Mouse (Mus musculus) left cerebral cortex, postnatal 4 days (tissue): Measurements from ENCODE around the gene Mrpl43. TPM values are rescaled to one million over a fixed set of nuclear protein-coding genes. Genes with fewer than 3 reads are reported as not detected.

Source experiments
- DNase-seq: peaks from one replicate; pipeline ENCODE4 v3.0.0-alpha.2; 2022
- intact Hi-C: fragments of 180-260 bp; cut with DNase I; formaldehyde crosslinking; loops from one replicate; pipeline ENCODE4 v1.15.1; 2025
- total RNA-seq, 2 experiments: library from RNA; stranded (reverse); gene quantifications; 2 replicates each; pipeline ENCODE4 v1.2.3; 2021

Gene Mrpl43
- total RNA-seq, 2 experiments from 2014 or later: 41.3 to 41.6 TPM

GRCm38 (mm10) chr19:45030111-45030510 lies 23.9 kb upstream of the Mrpl43 start:
- intact Hi-C loops: no loop called here
- peak; percentile 74 for DNase-seq

- intact Hi-C loops: no loop called here
- DNase-seq: no peak
These were observed 23.3 kb upstream of the Mrpl43 start for GRCm38 (mm10) chr19:45029571-45029970.

DNA sequence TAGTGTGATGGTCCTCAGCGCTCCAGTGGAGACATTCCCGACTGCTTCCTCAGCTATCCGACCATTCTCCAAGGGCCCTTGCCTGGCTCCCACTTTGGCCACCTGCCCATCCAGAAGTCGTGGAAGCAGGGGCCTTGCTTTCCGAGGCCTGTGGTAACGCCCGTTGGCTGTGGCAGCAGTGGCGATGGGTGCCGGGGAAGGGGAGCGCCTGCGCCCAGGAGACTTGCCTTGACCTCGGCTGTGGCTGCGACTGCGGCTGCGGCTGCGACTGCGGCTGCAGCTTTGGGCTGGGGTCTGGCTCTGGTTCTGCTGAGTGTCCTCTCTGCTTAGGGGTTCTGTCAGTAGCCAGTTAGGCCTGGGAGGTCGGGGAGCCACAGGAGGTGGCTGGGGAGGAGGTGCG lies 22.5 kb upstream of the Mrpl43 start:
- intact Hi-C loops: no loop called here
- no peak for DNase-seq

- no peak for DNase-seq
- intact Hi-C loops: no loop called here
These were observed 21.6 kb upstream of the Mrpl43 start for GRCm38 (mm10) chr19:45027848-45028247.

DNA sequence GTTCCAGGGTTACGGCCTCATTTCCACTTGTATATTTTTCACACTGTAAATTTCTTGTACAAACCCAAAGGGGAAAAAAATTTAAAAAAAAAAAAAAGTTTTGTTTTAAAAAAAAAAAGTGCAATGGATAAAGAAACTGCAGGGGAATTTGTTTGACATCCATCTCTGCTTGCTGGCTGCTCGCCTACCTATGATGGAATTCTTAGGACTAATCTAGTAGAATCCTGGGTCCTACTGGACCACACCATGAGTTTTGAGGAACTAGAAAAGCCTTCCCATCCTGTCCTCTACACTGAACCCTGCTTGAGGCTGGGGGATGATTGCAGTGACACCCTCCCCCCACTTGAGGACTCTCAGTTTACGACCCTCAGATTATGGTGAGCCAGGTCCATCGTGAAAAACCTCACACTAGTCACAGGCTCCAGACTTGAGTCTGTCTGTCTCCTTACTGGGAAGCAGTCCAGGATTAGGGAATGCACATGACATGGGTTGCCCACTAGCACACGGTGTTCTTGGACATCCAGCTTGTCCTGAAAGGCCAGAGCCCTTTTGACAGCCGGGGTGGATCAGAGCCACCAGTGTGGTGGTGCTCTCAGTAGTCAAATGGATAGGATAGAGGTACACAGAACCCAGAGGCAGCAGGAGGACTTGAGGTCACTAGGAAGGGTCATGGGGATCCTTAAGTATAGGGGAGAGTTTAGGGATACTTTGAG lies 20.9 kb upstream of the Mrpl43 start:
- intact Hi-C loops: no loop called here
- no peak for DNase-seq

- DNase-seq: no peak
- intact Hi-C loops: no loop called here
These were observed 19.8 kb upstream of the Mrpl43 start for GRCm38 (mm10) chr19:45025937-45026568.

DNA sequence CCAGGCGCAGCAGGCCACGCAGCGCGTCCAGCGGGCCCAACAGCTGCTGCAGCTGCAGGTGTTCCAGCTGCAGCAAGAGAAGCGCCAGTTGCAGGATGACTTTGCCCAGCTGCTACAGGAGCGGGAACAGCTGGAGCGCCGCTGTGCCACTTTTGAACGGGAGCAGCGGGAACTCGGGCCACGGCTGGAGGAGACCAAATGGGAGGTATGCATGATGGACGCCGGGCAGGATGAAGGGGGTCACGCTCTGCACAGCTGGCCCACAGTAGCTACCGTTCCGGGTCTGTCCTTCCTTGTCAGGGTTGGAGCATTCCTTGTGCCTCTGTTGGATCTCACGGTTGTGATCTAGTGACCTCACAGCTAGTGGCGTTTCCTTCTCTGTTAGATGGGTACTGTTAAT lies 18.5 kb upstream of the Mrpl43 start:
- intact Hi-C loops: no loop called here

DNA sequence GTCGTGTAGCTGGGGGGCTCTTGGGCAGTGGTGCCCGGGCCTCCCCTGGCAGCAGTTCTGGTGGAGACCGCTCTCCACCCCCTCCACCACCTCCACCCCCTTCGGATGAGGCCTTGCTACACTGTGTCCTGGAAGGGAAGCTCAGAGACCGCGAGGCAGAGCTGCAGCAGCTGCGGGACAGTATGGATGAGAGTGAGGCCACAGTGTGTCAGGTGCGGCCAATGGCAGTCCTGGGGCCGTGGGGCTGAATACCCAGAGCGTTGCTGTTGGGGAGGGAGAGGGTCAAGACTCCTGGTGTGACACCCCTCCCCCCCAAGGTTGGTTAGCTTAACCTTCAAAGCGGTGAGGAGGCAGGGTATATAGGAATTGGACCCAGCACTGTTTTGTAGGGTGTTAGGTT lies 17.8 kb upstream of the Mrpl43 start:
- no peak for DNase-seq
- intact Hi-C loops: no loop called here

More for the DNA sequence above, 18.5 kb upstream of the Mrpl43 start:
- DNase-seq: no peak

GRCm38 (mm10) chr19:45021362-45021761 lies 15.1 kb upstream of the Mrpl43 start:
- intact Hi-C loops: no loop called here

GRCm38 (mm10) chr19:45020348-45020747 lies 14.1 kb upstream of the Mrpl43 start:
- DNase-seq: no peak
- intact Hi-C loops: no loop called here

More at GRCm38 (mm10) chr19:45021362-45021761, 15.1 kb upstream of the Mrpl43 start:
- DNase-seq: no peak

- intact Hi-C loops: loop anchor here (2.0 kb wide), 1 partner anchor 30 kb away; the partner anchor contains the start of gene Sema4g
- no peak for DNase-seq
These were observed 12.1 kb upstream of the Mrpl43 start for GRCm38 (mm10) chr19:45018351-45018831.

DNA sequence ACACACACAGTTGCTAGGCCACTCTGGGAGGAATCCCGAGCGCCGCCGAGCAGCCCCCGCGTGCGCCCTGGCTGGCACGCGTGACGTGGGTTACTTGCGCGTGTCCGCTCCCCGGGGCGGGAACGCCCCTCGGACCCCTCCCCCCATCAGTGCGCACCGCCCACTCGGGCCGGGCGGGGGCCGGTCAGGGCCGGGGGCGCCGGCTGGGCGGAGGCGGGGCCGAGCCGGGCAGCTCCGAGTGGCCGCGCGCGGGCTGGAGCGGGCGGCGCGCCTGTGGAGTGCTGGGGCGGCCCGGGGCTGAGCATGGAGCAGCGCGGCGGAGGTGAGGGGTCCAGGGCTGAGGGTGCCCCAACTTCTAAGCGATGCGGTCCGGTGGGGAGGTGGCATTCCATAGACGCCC lies 11.7 kb upstream of the Mrpl43 start:
- DNase-seq: peak; percentile 92
- intact Hi-C loops: loop anchor here (1.0 to 2.0 kb wide), 2 partner anchors 13 to 29 kb away; partner anchors contain the start of gene Sema4g

DNA sequence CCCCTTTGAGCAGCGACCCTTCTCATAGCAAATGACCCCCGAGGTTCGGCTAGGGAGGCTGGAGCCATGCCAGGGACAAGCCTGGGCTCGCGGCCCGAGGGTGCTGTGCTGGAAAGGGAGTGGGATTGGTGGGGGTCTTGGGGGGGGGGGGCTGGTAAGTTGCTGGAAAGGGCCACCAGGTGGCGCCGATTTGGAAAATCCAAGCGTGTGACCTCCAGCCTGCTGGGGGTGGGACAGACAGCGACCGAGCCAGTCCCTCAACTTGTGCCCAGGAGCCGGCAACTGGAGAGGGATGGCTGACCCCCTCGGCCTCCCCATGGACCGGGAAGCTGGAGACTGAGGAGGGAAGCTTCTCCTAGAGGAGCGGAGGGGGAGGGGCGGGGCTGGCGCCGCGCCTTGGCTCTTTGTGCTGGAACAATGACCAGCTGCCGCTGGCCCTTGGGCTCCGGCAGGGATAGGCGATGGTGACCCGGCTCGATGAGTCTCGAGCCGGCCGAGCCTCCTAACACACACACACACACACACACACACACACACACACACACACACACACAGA lies 11.1 kb upstream of the Mrpl43 start:
- intact Hi-C loops: loop anchor here (1.0 kb wide), 1 partner anchor 14 kb away; no protein-coding TSS in a partner anchor

GRCm38 (mm10) chr19:45016341-45017215 lies 10.3 kb upstream of the Mrpl43 start:
- intact Hi-C loops: loop anchor here (1.0 kb wide), 1 partner anchor 15 kb away; no protein-coding TSS in a partner anchor

More for the DNA sequence above, 11.1 kb upstream of the Mrpl43 start:
- peak; percentile 92 for DNase-seq

DNA sequence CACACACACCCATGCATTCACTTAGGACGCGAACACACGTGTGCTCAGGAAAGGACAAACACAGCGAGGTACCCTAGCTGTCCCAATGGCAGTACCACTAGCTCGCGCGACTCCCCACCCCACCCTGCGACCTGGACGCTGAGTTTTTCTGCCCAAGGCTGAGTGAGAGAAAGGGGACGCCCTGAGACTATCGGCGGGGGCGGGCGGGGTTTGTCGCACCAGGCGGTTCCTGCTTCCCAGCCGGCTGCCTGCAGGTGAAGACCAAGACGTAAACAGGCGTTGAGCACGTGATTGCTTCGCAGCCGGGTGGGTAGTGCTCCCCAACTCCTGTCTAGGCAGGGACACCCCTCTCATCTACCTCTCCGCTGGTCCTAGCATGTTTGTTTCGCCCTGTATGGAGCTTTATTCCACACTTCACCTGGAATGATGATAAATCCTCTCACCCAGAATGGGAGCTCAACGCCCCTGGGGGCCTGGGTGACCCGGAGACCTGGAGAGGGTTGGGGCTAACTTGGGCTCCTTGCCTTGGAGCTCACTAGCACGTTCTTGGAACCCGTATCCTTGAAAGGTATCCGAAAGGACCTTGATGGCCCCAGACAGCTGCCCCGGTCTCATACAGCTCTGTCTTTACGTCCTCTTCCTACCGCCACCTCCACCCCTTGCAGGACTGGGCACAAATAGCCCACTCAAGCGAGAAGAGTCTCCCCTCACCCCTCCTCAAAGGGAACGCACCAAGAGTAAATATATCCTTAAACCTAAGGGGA lies 9.5 kb upstream of the Mrpl43 start:
- peak; percentile 41 for DNase-seq

More at GRCm38 (mm10) chr19:45016341-45017215, 10.3 kb upstream of the Mrpl43 start:
- DNase-seq: peak; percentile 93

GRCm38 (mm10) chr19:45014981-45015402 lies 8.8 kb upstream of the Mrpl43 start:
- intact Hi-C loops: no loop called here
- no peak for DNase-seq

More for the DNA sequence above, 9.5 kb upstream of the Mrpl43 start:
- intact Hi-C loops: no loop called here

DNA sequence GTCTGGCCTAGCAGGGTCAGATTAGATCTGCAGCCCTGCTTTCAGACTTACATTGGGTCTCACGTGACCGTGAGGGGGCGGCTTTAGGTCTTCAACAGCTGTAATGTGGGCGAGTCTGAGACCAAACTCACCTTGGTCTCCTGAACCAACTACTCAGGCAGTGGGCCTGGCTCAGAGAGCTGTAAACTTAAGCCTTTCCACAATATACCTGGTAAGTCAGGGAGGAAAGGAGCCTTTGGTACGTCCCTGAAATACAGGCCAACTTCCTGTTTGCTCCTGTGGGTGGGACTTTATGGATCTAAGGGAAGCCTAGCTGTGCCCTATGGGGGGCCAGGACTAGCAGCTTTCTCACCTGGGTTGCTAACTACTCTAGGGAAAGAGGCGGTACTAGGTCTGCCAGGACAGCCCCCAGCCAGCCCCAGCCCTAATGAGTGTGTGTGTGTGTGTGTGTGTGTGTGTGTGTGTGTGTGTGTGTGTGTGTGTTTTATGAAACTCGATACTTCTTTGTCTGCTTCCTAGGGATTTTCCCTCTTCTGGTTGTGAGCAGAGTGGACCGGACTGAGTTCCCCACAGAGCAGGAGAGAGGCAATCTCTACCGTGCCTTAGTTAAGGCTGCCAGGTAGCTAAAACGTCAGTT lies 8.2 kb upstream of the Mrpl43 start, which contains the start of gene Lzts2:
TSS of gene Lzts2 (plus strand) at position 80 of the 637 bp plus-strand sequence.
- intact Hi-C loops: no loop called here

GRCm38 (mm10) chr19:45013581-45014225 lies 7.5 kb upstream of the Mrpl43 start:
- no peak for DNase-seq
- intact Hi-C loops: no loop called here

More for the DNA sequence above, 8.2 kb upstream of the Mrpl43 start, which contains the start of gene Lzts2:
- DNase-seq: no peak
